Mouse (Mus musculus): ENCODE results near the gene Pnkd.
"Not testable (repeated sequence)": the region's sequence is repeated elsewhere in the genome, so short reads cannot be mapped to it uniquely, and the experiment has no call there.

Gene Pnkd

GRCm38 (mm10) chr1:74278988-74279387 lies 5.7 kb upstream of the Pnkd start:
- DNase-seq (ENCODE audit: low spot score), result no peak

- no peak for DNase-seq (ENCODE audit: low spot score)
Observed at GRCm38 (mm10) chr1:74280591-74281325, 4.0 kb upstream of the Pnkd start.

GRCm38 (mm10) chr1:74281372-74281771 lies 3.4 kb upstream of the Pnkd start:
- DNase-seq (ENCODE audit: low spot score), result no peak

- no peak for DNase-seq (ENCODE audit: low spot score)
Observed at GRCm38 (mm10) chr1:74281886-74282285, 2.8 kb upstream of the Pnkd start.

GRCm38 (mm10) chr1:74282896-74283625 lies 1.7 kb upstream of the Pnkd start:
- DNase-seq (ENCODE audit: low spot score), result no peak

GRCm38 (mm10) chr1:74283686-74284463 lies 855 bp upstream of the Pnkd start:
- DNase-seq (ENCODE audit: low spot score), result no peak

GRCm38 (mm10) chr1:74285212-74286010 lies 681 bp downstream of the Pnkd start:
- DNase-seq (ENCODE audit: low spot score), result no peak

- DNase-seq (ENCODE audit: low spot score), result not testable (repeated sequence)
Observed at GRCm38 (mm10) chr1:74286869-74287607, 2.3 kb downstream of the Pnkd start.

GRCm38 (mm10) chr1:74288327-74288726 lies 3.6 kb downstream of the Pnkd start:
- no peak for DNase-seq (ENCODE audit: low spot score)

- no peak for DNase-seq (ENCODE audit: low spot score)
Observed at GRCm38 (mm10) chr1:74289248-74289647, 4.5 kb downstream of the Pnkd start.

GRCm38 (mm10) chr1:74289740-74290139 lies 5.0 kb downstream of the Pnkd start:
- no peak for DNase-seq (ENCODE audit: low spot score)

- DNase-seq (ENCODE audit: low spot score), result no peak
Observed at GRCm38 (mm10) chr1:74290141-74290540, 5.4 kb downstream of the Pnkd start.

- DNase-seq (ENCODE audit: low spot score), result no peak
Observed at GRCm38 (mm10) chr1:74292331-74293020, 7.7 kb downstream of the Pnkd start.

GRCm38 (mm10) chr1:74293306-74293960 lies 8.7 kb downstream of the Pnkd start:
- no peak for DNase-seq (ENCODE audit: low spot score)

- no peak for DNase-seq (ENCODE audit: low spot score)
Observed at GRCm38 (mm10) chr1:74294090-74294643, 9.4 kb downstream of the Pnkd start.

GRCm38 (mm10) chr1:74294733-74295455 lies 10.2 kb downstream of the Pnkd start:
- DNase-seq (ENCODE audit: low spot score), result no peak

GRCm38 (mm10) chr1:74295456-74296171 lies 10.9 kb downstream of the Pnkd start:
- peak; percentile 84 for DNase-seq (ENCODE audit: low spot score)

- DNase-seq (ENCODE audit: low spot score), result no peak
Observed at GRCm38 (mm10) chr1:74296477-74296876, 11.7 kb downstream of the Pnkd start.

Measured in left cerebral cortex, adult 11 months (tissue).